Mouse (Mus musculus) intestine, embryonic 14.5 days (tissue): ENCODE measurements around the gene Pwwp2b. TPM values are rescaled to one million over a fixed set of nuclear protein-coding genes. Genes with fewer than 3 reads are reported as not detected.

Experiments used
- ATAC-seq: fragments of 200-750 bp; cut with Nextera tagmentation; replicated peaks from 2 replicates; pipeline ENCODE4 v1.8.0; 2017; ENCODE audit warnings: low read depth, moderate number of reproducible peaks, moderate TSS enrichment, moderate library complexity; ENCODE audit not compliant: low FRiP score, low TSS enrichment
- DNase-seq: peaks from one replicate; pipeline ENCODE4 v3.0.0-alpha.2; 2018; ENCODE audit warnings: low spot score
- H3K27ac ChIP-seq: fragments of 300-500 bp; sonication (generic); 2 replicates; pipeline ENCODE4 v1.5.1; 2014; ENCODE audit warnings: low read depth, mild to moderate bottlenecking, control low read depth
- H3K27me3 ChIP-seq: fragments of 300-500 bp; sonication (generic); replicated peaks from 2 replicates; pipeline ENCODE4 v1.6.1; 2014; ENCODE audit warnings: low read length, control low read depth; ENCODE audit not compliant: control insufficient read depth, insufficient read depth
- H3K36me3 ChIP-seq: fragments of 300-500 bp; sonication (generic); 2 replicates; pipeline ENCODE4 v1.6.1; 2014; ENCODE audit warnings: low read length, control low read depth; ENCODE audit not compliant: control insufficient read depth, insufficient read depth
- H3K4me1 ChIP-seq: fragments of 300-500 bp; sonication (generic); replicated peaks from 2 replicates; pipeline ENCODE4 v1.6.1; 2014; ENCODE audit warnings: low read length, control low read depth, mixed read lengths; ENCODE audit not compliant: control insufficient read depth, insufficient read depth
- H3K4me2 ChIP-seq: fragments of 300-500 bp; sonication (generic); 2 replicates; pipeline ENCODE4 v1.6.1; 2014; ENCODE audit warnings: low read length
- H3K4me3 ChIP-seq: fragments of 300-500 bp; sonication (generic); 2 replicates; pipeline ENCODE4 v1.5.1; 2014; ENCODE audit warnings: low read depth, low read length, control low read depth, mixed read lengths
- H3K9ac ChIP-seq: fragments of 300-500 bp; sonication (generic); 2 replicates; pipeline ENCODE4 v1.6.1; 2014; ENCODE audit warnings: mild to moderate bottlenecking, low read length
- H3K9me3 ChIP-seq: fragments of 300-500 bp; sonication (generic); 2 replicates; pipeline ENCODE4 v1.6.1; 2016; ENCODE audit warnings: low read length, control low read depth; ENCODE audit not compliant: control insufficient read depth
- WGBS: fragments of 180-500 bp; shearing (Covaris S2); extraction: QIAGEN DNeasy Blood & Tissue Kit; methylation state at CpG from one replicate; pipeline ENCODE4 v1.1.7; 2014; 5-methylcytosine and 5-hydroxymethylcytosine counted together
- polyA plus RNA-seq: library from polyadenylated mRNA; unstranded; fragments of >200 nt; fragmentation: Nextera tagmentation; extraction: Ambion mirVana; gene quantifications from 2 replicates; pipeline ENCODE4 v1.2.1, GENCODE M21; 2014

The Pwwp2b gene
- polyA plus RNA-seq, 1 experiment from 2014 or later = 17.3 TPM

GRCm38 (mm10) chr7:139303280-139304011 lies 55.2 kb downstream of the Pwwp2b start:
- H3K36me3 ChIP-seq = no peaks in the 10 kb centered on the region
- no peak overlapping the region for H3K27ac ChIP-seq
- no peak overlapping the region for H3K4me2 ChIP-seq
- H3K27me3 ChIP-seq = no peaks in the 10 kb centered on the region
- DNase-seq (peak; percentile 98), ATAC-seq (peak; percentile 61; the same call in 1 of the 2 replicates)
- H3K9ac ChIP-seq = no peak overlapping the region
- WGBS = 36% methylated on average over 6 of the region's 6 CpGs
- H3K4me3 ChIP-seq = no peak overlapping the region
- peaks cover 5% of the 10 kb centered on the region; the same call in 1 of the 2 replicates for H3K4me1 ChIP-seq
- no peaks in the 10 kb centered on the region for H3K9me3 ChIP-seq

GRCm38 (mm10) chr7:139304322-139304721 lies 56.0 kb downstream of the Pwwp2b start:
- Histone ChIP-seq H3K27me3 (no peaks in the 10 kb centered on the region), H3K4me2 (no peak overlapping the region), H3K9me3 (no peaks in the 10 kb centered on the region), H3K9ac (no peak overlapping the region), H3K27ac (no peak overlapping the region), H3K36me3 (no peaks in the 10 kb centered on the region), H3K4me3 (no peak overlapping the region), H3K4me1 (peaks cover 4% of the 10 kb centered on the region; the same call in 1 of the 2 replicates)
- DNase-seq (no peak), ATAC-seq (no peak)
- 39% methylated on average over 5 of the region's 5 CpGs for WGBS

- ATAC-seq = no peak
- Histone ChIP-seq H3K4me1 (0 out of 2 replicates have a peak, but pooled peaks cover 3% of the 10 kb centered on the region), H3K4me3 (no peak overlapping the region), H3K9ac (no peak overlapping the region), H3K36me3 (no peaks in the 10 kb centered on the region), H3K4me2 (no peak overlapping the region), H3K27me3 (no peaks in the 10 kb centered on the region), H3K27ac (no peak overlapping the region), H3K9me3 (no peaks in the 10 kb centered on the region)
- no peak for DNase-seq
- WGBS = 76% methylated on average over 2 of the region's 2 CpGs
Measured at GRCm38 (mm10) chr7:139307056-139307455, 58.8 kb downstream of the Pwwp2b start.

- WGBS = 74% methylated on average over 8 of the region's 8 CpGs
- H3K4me2 ChIP-seq = no peak overlapping the region
- H3K9me3 ChIP-seq = no peaks in the 10 kb centered on the region
- H3K4me1 ChIP-seq = 0 out of 2 replicates have a peak, but pooled peaks cover 3% of the 10 kb centered on the region
- no peak overlapping the region for H3K27ac ChIP-seq
- ATAC-seq = 0 out of 2 replicates have a peak, but pooled peaks have one; percentile 4
- H3K4me3 ChIP-seq = no peak overlapping the region
- no peak overlapping the region for H3K9ac ChIP-seq
- DNase-seq = no peak
- no peaks in the 10 kb centered on the region for H3K36me3 ChIP-seq
- no peaks in the 10 kb centered on the region for H3K27me3 ChIP-seq
Measured at GRCm38 (mm10) chr7:139308140-139308895, 60.0 kb downstream of the Pwwp2b start.

- no peak overlapping the region; the same call in 1 of the 2 replicates for H3K27ac ChIP-seq
- H3K27me3 ChIP-seq = no peaks in the 10 kb centered on the region
- H3K9me3 ChIP-seq = no peaks in the 10 kb centered on the region
- 19% methylated on average over 2 of the region's 2 CpGs for WGBS
- H3K4me1 ChIP-seq = 0 out of 2 replicates have a peak, but pooled peaks cover 3% of the 10 kb centered on the region
- H3K4me2 ChIP-seq = no peak overlapping the region
- ATAC-seq = peak; percentile 77
- no peaks in the 10 kb centered on the region for H3K36me3 ChIP-seq
- H3K9ac ChIP-seq = no peak overlapping the region
- no peak for DNase-seq
- no peak overlapping the region for H3K4me3 ChIP-seq
Measured at GRCm38 (mm10) chr7:139309106-139309505, 60.8 kb downstream of the Pwwp2b start.

- Histone ChIP-seq H3K9ac (no peak overlapping the region), H3K9me3 (no peaks in the 10 kb centered on the region), H3K4me2 (no peak overlapping the region), H3K4me3 (no peak overlapping the region), H3K27ac (no peak overlapping the region), H3K4me1 (0 out of 2 replicates have a peak, but pooled peaks cover 3% of the 10 kb centered on the region), H3K36me3 (no peaks in the 10 kb centered on the region), H3K27me3 (no peaks in the 10 kb centered on the region)
- ATAC-seq = peak; percentile 55
- WGBS = 64% methylated on average over 6 of the region's 6 CpGs
- DNase-seq = no peak
Measured at GRCm38 (mm10) chr7:139310487-139310951, 62.2 kb downstream of the Pwwp2b start.

- H3K36me3 ChIP-seq = no peaks in the 10 kb centered on the region
- 0 out of 2 replicates have a peak, but pooled peaks cover 3% of the 10 kb centered on the region for H3K4me1 ChIP-seq
- no peak overlapping the region for H3K4me2 ChIP-seq
- no peak for ATAC-seq
- H3K4me3 ChIP-seq = no peak overlapping the region
- no peak overlapping the region for H3K9ac ChIP-seq
- 74% methylated on average over 5 of the region's 5 CpGs for WGBS
- H3K9me3 ChIP-seq = no peaks in the 10 kb centered on the region
- no peak for DNase-seq
- no peaks in the 10 kb centered on the region for H3K27me3 ChIP-seq
- no peak overlapping the region for H3K27ac ChIP-seq
Measured at GRCm38 (mm10) chr7:139312686-139313085, 64.4 kb downstream of the Pwwp2b start.

GRCm38 (mm10) chr7:139313413-139313812 lies 65.1 kb downstream of the Pwwp2b start:
- Histone ChIP-seq H3K9me3 (no peaks in the 10 kb centered on the region), H3K36me3 (no peaks in the 10 kb centered on the region), H3K4me3 (no peak overlapping the region), H3K27ac (no peak overlapping the region), H3K4me2 (no peak overlapping the region), H3K4me1 (0 out of 2 replicates have a peak, but pooled peaks cover 3% of the 10 kb centered on the region), H3K27me3 (no peaks in the 10 kb centered on the region), H3K9ac (no peak overlapping the region)
- DNase-seq = no peak
- WGBS = 74% methylated on average over 5 of the region's 5 CpGs
- ATAC-seq = no peak
